Mouse (Mus musculus): ENCODE data around the gene Shisal1.

Shisal1 gene

GRCm38 (mm10) chr15:84427624-84428023 lies 19.3 kb downstream of the Shisal1 start:
- DNase-seq (ENCODE audit: low spot score in 2 of 2) = peak in 1 of 2 experiments; percentile 7

GRCm38 (mm10) chr15:84425733-84426132 lies 21.2 kb downstream of the Shisal1 start:
- DNase-seq (ENCODE audit: low spot score in 2 of 2) = no peak

GRCm38 (mm10) chr15:84423781-84424180 lies 23.1 kb downstream of the Shisal1 start:
- DNase-seq (ENCODE audit: low spot score in 2 of 2) = no peak

GRCm38 (mm10) chr15:84418266-84418610 lies 28.7 kb downstream of the Shisal1 start:
- no peak for DNase-seq (ENCODE audit: low spot score in 2 of 2)

- no peak for DNase-seq (ENCODE audit: low spot score in 2 of 2)
These were observed 29.2 kb downstream of the Shisal1 start for GRCm38 (mm10) chr15:84417592-84418265.

- DNase-seq (ENCODE audit: low spot score in 2 of 2) = no peak
These were observed 29.9 kb downstream of the Shisal1 start for GRCm38 (mm10) chr15:84417017-84417416.

- DNase-seq (ENCODE audit: low spot score in 2 of 2) = no peak
These were observed 32.7 kb downstream of the Shisal1 start for GRCm38 (mm10) chr15:84414040-84414848.

- peak; percentile 50 to 58 for DNase-seq (ENCODE audit: low spot score in 2 of 2)
These were observed 34.5 kb downstream of the Shisal1 start for GRCm38 (mm10) chr15:84412409-84412808.

- DNase-seq (ENCODE audit: low spot score in 2 of 2) = no peak
These were observed 36.8 kb downstream of the Shisal1 start for GRCm38 (mm10) chr15:84410052-84410451.

GRCm38 (mm10) chr15:84408576-84408975 lies 38.3 kb downstream of the Shisal1 start:
- DNase-seq (ENCODE audit: low spot score in 2 of 2) = no peak

GRCm38 (mm10) chr15:84405759-84406158 lies 41.1 kb downstream of the Shisal1 start:
- DNase-seq (ENCODE audit: low spot score in 2 of 2) = no peak

GRCm38 (mm10) chr15:84403454-84404113 lies 43.3 kb downstream of the Shisal1 start:
- DNase-seq (ENCODE audit: low spot score in 2 of 2) = no peak

- DNase-seq (ENCODE audit: low spot score in 2 of 2) = no peak
These were observed 48.3 kb downstream of the Shisal1 start for GRCm38 (mm10) chr15:84398617-84399016.

GRCm38 (mm10) chr15:84397663-84398169 lies 49.2 kb downstream of the Shisal1 start:
- DNase-seq (ENCODE audit: low spot score in 2 of 2) = no peak

GRCm38 (mm10) chr15:84395341-84396067 lies 51.4 kb downstream of the Shisal1 start:
- no peak for DNase-seq (ENCODE audit: low spot score in 2 of 2)

GRCm38 (mm10) chr15:84393341-84393740 lies 53.6 kb downstream of the Shisal1 start:
- no peak for DNase-seq (ENCODE audit: low spot score in 2 of 2)

- no peak for DNase-seq (ENCODE audit: low spot score in 2 of 2)
These were observed 54.1 kb downstream of the Shisal1 start for GRCm38 (mm10) chr15:84392840-84393239.

GRCm38 (mm10) chr15:84392131-84392530 lies 54.8 kb downstream of the Shisal1 start:
- no peak for DNase-seq (ENCODE audit: low spot score in 2 of 2)

GRCm38 (mm10) chr15:84388698-84389131 lies 58.2 kb downstream of the Shisal1 start:
- DNase-seq (ENCODE audit: low spot score in 2 of 2) = no peak

GRCm38 (mm10) chr15:84385995-84386565 lies 60.8 kb downstream of the Shisal1 start:
- DNase-seq (ENCODE audit: low spot score in 2 of 2) = no peak

GRCm38 (mm10) chr15:84384066-84384465 lies 62.8 kb downstream of the Shisal1 start:
- DNase-seq (ENCODE audit: low spot score in 2 of 2) = no peak

Data from heart, adult 9 months (tissue).